Mouse (Mus musculus) kidney, adult 2 months (tissue): ENCODE measurements around the gene Ror2.

ENCODE experiments used
- CTCF ChIP-seq: fragments of 200-500 bp; conservative IDR thresholded peaks from 2 replicates; pipeline ENCODE4 v1.5.1; 2011; ENCODE audit warnings: low read depth, mild to moderate bottlenecking, control low read depth, low read length, moderate library complexity, mixed read lengths; ENCODE audit not compliant: insufficient read depth, insufficient read length
- POLR2A ChIP-seq: fragments of 200-500 bp; IDR thresholded peaks from one replicate; pipeline ENCODE4 v1.6.1; 2011; ENCODE audit warnings: low read depth, low read length, control low read depth

DNA sequence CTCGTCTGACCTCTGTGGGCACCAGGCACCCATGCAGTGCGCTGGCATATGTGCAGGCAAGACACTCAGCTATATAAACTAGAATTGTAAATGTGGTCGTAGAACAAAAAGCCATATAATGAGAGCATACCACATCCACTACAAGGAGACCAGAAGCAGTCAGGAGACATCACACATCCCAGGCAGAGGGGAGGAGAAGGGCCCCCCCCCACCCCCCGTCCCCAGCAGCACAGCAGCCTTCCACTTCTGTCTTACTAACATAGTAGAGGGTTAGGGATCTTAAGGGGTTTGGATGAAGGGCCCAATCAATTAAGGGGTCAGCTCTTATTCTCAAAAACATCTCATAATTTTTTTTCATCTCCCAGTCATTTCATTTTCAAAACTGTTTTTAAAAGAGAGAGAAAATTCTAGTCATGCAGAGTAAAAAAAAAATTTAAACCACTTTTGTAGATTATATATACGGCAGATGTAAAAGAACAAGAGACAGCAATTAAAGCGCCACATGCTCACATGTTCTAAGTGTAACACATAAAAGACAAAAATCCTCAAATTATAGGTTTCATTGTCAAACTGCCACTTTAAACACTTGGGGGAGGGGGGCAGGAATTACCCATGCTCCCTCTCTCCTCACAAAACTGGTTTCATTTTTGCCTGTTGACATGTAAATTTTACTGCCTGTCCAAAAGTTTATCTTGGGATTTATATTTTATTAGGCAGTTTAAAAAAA, 89.8 kb downstream of the Ror2 start:
- TF ChIP-seq POLR2A, result no peak
- no peak for TF ChIP-seq CTCF
